Mouse (Mus musculus): ENCODE data around the gene Agap1.

The Agap1 gene

GRCm38 (mm10) chr1:89541151-89541550 lies 86.5 kb downstream of the Agap1 start:
- no peak for DNase-seq (ENCODE audit: inconsistent age in 2 of 2, low spot score in 1 of 2)

GRCm38 (mm10) chr1:89542464-89542863 lies 87.9 kb downstream of the Agap1 start:
- no peak for DNase-seq (ENCODE audit: inconsistent age in 2 of 2, low spot score in 1 of 2)

- no peak for DNase-seq (ENCODE audit: inconsistent age in 2 of 2, low spot score in 1 of 2)
These were observed 88.7 kb downstream of the Agap1 start for GRCm38 (mm10) chr1:89543312-89543711.

GRCm38 (mm10) chr1:89544094-89544493 lies 89.5 kb downstream of the Agap1 start:
- no peak for DNase-seq (ENCODE audit: inconsistent age in 2 of 2, low spot score in 1 of 2)

- DNase-seq (ENCODE audit: inconsistent age in 2 of 2, low spot score in 1 of 2), result no peak
These were observed 90.5 kb downstream of the Agap1 start for GRCm38 (mm10) chr1:89545099-89545498.

GRCm38 (mm10) chr1:89547525-89548504 lies 93.2 kb downstream of the Agap1 start:
- DNase-seq (ENCODE audit: inconsistent age in 2 of 2, low spot score in 1 of 2), result peak; percentile 66 to 83

- DNase-seq (ENCODE audit: inconsistent age in 2 of 2, low spot score in 1 of 2), result no peak
These were observed 95.7 kb downstream of the Agap1 start for GRCm38 (mm10) chr1:89550061-89550869.

- no peak for DNase-seq (ENCODE audit: inconsistent age in 2 of 2, low spot score in 1 of 2)
These were observed 97.9 kb downstream of the Agap1 start for GRCm38 (mm10) chr1:89552470-89552869.

GRCm38 (mm10) chr1:89553791-89554190 lies 99.2 kb downstream of the Agap1 start:
- DNase-seq (ENCODE audit: inconsistent age in 2 of 2, low spot score in 1 of 2), result peak in 1 of 2 experiments; percentile 38

- DNase-seq (ENCODE audit: inconsistent age in 2 of 2, low spot score in 1 of 2), result peak; percentile 75 to 80
These were observed 100.6 kb downstream of the Agap1 start for GRCm38 (mm10) chr1:89554969-89555856.

- no peak for DNase-seq (ENCODE audit: inconsistent age in 2 of 2, low spot score in 1 of 2)
These were observed 101.4 kb downstream of the Agap1 start for GRCm38 (mm10) chr1:89556006-89556405.

GRCm38 (mm10) chr1:89557401-89557800 lies 102.8 kb downstream of the Agap1 start:
- no peak for DNase-seq (ENCODE audit: inconsistent age in 2 of 2, low spot score in 1 of 2)

- DNase-seq (ENCODE audit: inconsistent age in 2 of 2, low spot score in 1 of 2), result peak in 1 of 2 experiments; percentile 57
These were observed 103.5 kb downstream of the Agap1 start for GRCm38 (mm10) chr1:89558080-89558479.

GRCm38 (mm10) chr1:89563399-89563798 lies 108.8 kb downstream of the Agap1 start:
- DNase-seq (ENCODE audit: inconsistent age in 2 of 2, low spot score in 1 of 2), result no peak

- peak; percentile 77 to 79 for DNase-seq (ENCODE audit: inconsistent age in 2 of 2, low spot score in 1 of 2)
These were observed 112.2 kb downstream of the Agap1 start for GRCm38 (mm10) chr1:89566578-89567488.

- DNase-seq (ENCODE audit: inconsistent age in 2 of 2, low spot score in 1 of 2), result peak in 1 of 2 experiments; percentile 71
These were observed 114.2 kb downstream of the Agap1 start for GRCm38 (mm10) chr1:89568546-89569405.

GRCm38 (mm10) chr1:89570522-89571299 lies 116.1 kb downstream of the Agap1 start:
- DNase-seq (ENCODE audit: inconsistent age in 2 of 2, low spot score in 1 of 2), result peak; percentile 85 to 90

GRCm38 (mm10) chr1:89573486-89573885 lies 118.9 kb downstream of the Agap1 start:
- no peak for DNase-seq (ENCODE audit: inconsistent age in 2 of 2, low spot score in 1 of 2)
